Mouse (Mus musculus) urinary bladder, adult 2 months (tissue): Measurements from ENCODE around the gene Pih1d1. TPM values are rescaled to one million over a fixed set of nuclear protein-coding genes. Genes with fewer than 3 reads are reported as not detected.
"Not testable (repeated sequence)": the region's sequence is repeated elsewhere in the genome, so short reads cannot be mapped to it uniquely, and the experiment has no call there.

Source experiments
- DNase-seq: peaks from one replicate; pipeline ENCODE4 v3.0.0; 2022; ENCODE audit warnings: low spot score
- polyA plus RNA-seq: library from polyadenylated mRNA; depleted of rRNA; stranded (reverse); fragments of >200 nt; gene quantifications from 2 replicates; pipeline ENCODE4 v1.2.3, GENCODE M21; 2012; rRNA removed

Pih1d1 gene
- 48.3 and 58.3 TPM in 2 replicates for polyA plus RNA-seq

- peak; percentile 99 for DNase-seq
Measured at GRCm38 (mm10) chr7:45154096-45154992, at the start of gene Pih1d1, which contains the start of gene Aldh16a1. Pih1d1 (plus strand) TSS chr7:45154303. Aldh16a1 (minus strand) TSS chr7:45154584.

GRCm38 (mm10) chr7:45104941-45105340 is 49.2 kb upstream of the Pih1d1 start:
- DNase-seq, result no peak

DNA sequence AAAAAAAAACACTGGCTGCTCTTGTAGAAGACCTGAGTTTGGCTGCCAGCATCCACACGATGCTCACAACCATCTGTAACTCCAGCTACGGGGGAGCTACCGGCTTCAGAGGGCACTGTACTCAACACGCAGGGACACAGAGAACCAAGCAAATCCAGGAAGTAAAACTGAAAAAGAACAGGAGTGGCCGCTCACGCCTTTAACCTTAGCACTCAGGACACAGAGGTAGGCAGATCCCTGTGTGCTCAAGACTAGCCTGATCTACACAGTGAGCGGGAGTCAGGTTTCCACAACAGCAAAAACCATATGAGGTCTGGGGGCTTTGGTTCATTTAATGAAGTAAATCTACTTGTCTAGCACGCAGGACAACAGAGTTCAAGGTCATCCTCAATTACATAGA is 48.6 kb upstream of the Pih1d1 start:
- no peak for DNase-seq

DNA sequence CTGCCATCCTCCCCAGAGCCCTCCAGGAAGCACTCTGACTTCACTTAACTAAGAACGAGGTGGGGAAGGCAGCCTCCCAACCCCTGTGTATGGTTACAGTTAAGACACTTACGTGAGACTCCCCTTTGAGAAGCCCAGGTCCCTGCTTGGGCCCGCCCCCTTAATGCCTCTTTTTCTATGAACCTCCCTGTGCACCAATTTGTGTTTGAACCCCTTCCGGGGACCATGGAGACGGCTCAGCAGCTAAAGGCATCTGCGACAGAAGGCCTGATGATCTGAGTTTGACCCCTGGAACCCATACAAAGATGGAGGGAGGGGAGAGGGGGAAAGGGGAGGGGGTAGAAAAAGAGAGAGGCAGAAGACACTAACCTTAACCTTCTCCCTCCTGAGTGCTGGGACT is 47.7 kb upstream of the Pih1d1 start:
- DNase-seq, result no peak

DNA sequence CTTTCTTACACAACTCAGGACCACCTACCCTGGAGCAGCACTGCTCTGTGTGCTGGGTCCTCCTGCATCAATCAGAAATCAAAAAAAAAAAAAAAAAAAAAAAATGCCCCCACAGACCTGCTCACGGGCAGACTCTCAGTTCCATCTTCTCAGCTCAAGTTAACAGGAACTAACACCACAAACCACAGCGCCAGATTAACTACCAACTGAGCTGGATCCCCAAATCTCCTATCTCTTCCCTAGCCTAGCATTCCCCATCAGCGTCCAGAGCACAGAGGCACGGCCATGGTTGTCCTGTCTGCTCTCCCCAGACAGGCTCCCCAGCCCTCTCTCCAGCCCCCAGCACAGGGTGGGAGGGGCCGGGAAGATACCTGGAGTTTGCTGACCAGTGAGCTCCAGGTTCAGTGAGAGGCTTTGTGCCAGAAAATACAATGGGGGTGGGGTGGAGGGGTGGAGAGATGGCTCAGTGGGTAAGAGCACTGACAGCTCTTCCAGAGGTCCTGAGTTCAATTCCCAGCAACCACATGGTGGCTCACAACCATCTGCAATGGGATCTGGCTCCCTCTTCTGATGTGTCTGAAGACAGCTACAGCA is 47.0 kb upstream of the Pih1d1 start:
- DNase-seq, result no peak

DNA sequence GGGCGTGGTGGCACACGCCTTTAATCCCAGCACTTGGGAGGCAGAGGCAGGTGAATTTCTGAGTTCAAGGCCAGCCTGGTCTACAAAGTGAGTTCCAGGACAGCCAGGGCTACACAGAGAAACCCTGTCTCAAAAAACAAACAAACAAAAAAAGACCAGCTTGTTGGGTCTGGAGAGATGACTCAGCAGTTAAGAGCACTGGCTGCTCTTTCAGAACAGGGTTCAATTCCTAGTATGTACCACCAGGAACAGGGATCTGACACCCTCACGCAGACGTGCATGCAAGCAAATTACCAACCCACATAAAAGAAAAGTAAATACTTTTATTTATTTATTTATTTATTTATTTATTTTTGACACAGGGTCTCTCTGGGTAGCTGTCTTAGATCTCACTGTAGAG is 44.0 kb upstream of the Pih1d1 start:
- DNase-seq, result not testable (repeated sequence)

DNA sequence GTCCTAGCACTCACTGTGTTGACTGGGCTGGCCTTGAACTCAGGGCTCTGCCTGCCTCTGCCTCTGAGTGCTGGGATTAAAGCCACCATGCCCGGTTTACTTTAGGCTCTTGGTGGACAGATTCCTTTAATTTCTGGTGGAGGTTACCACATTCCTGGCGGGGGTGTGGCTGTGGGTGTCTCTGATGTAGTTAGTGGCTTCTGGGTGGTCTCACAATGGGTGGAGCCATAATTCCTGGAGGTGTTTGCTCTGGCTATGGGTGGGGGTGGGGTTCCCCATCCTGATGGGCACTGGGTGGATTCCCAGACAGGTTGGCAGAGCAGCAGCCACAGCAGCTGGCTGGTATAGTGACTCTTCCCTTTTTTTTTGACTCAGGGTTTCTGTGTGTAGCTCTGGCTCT is 42.2 kb upstream of the Pih1d1 start:
- DNase-seq, result no peak

DNA sequence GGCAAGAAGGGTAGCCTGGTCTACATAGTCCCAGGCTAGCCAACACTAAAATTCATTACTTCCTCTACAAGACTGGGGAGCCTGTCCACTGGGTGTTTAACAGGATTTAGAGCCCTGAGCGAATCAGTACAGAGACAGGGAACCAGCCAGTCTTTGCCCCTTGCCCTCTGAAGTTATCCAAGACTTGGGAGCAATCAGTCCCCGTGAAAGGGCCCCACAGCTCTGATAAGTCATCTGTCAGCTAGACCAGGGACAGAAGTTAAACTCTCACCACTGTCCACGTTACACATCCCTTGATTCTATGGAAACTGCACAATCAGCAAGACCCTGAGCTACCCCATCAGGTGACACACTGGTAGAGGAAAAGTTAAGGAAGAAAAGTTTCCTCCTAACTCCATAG is 41.6 kb upstream of the Pih1d1 start:
- no peak for DNase-seq

DNA sequence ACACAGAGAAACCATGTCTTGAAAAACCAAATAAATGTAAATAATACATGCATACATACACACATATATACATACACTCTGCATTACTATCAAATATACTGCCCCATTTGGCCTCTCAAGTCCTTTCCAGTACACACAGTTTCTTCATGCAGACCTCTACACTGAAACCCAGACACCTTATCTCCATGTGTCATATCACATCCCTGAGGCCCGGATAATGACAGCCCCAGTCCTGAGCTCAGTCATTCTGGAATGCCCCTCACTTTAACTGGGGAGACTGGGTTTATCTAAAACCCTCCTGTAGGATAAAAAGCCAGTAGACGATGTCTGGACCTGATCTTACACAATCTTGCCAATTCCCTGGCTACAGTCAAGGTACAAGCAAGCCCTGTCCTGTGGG is 40.6 kb upstream of the Pih1d1 start:
- DNase-seq, result no peak

GRCm38 (mm10) chr7:45117566-45117965 is 36.5 kb upstream of the Pih1d1 start:
- DNase-seq, result no peak

DNA sequence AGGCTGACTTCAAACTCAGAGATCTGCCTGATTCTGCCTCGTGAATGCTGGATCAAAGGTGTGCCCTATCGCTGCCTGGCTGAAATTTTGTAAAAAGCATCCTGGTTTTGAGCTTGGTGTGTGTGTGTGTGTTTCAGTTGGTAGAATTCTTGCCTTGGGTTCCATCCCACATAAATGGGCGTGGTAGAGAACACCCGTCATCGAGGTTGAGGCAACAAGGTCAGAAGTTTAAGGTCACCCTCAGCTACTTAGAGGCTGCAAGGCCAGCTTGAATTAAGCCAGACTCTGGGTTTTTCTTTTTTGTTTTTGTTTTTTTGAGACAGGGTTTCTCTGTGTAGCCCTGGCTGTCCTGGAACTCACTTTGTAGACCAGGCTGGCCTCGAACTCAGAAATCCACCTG is 35.8 kb upstream of the Pih1d1 start:
- DNase-seq, result no peak

DNA sequence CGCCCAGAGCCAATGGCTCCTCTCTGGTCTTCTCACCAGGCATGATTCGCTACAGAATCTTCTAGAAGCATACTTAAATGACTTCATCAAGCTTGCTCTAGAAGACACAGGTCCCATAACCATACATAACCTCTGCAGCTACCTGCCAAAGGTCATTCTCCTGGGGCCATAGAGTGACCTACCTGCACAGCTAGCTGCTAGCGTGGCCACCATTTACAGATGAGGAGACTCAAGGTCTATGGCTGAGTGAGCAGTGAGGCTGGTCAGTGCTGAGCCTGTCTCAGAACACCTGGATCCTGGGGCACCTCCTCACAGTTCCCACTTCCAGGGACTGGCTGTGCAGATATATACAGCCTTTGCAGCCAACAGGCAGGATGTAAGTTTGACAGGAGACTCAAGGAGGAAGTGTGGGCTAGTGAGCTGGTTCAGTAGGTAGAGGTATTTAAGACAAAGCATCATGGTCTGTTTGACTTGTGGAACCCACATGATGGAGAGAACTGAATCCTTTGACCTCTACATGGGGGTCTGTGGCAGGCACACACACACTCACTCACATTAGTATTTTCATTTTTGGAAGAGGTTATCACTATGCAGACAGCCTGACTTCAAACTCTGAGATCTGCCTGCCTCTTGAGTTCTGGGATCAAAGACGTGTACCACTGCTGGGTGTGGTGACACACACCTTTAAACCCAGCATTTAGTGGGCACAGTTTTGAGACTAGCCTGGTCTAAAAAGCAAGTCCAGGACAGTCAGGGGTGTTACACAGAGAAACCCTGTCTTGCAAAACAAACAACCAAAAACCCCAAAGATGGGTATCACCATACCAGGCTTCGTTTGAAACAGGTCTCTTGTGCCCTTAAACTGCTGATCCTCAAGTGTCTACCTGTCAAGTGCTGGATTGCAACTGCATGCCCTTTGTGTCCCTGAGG is 34.1 kb upstream of the Pih1d1 start:
- no peak for DNase-seq

DNA sequence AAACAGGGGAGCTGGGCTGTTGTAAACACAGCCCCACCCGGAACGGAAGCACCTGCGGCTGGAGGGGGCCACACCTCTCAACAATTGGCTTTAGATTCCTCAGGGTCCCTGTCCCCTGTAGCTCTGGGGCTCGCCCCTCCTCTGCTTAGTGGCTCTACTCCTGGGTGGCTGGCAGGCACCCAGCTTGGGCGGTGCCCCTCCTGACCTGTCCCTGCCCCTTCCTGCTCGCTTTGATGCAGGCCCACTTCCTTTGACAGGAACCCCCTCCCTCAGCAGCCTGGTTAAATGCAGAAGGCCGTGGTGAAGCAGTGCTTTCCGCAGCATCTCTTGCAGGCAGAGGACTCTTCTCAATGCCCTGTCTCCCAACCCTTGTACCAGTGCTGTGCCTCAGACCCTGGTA is 32.7 kb upstream of the Pih1d1 start:
- DNase-seq, result no peak

DNA sequence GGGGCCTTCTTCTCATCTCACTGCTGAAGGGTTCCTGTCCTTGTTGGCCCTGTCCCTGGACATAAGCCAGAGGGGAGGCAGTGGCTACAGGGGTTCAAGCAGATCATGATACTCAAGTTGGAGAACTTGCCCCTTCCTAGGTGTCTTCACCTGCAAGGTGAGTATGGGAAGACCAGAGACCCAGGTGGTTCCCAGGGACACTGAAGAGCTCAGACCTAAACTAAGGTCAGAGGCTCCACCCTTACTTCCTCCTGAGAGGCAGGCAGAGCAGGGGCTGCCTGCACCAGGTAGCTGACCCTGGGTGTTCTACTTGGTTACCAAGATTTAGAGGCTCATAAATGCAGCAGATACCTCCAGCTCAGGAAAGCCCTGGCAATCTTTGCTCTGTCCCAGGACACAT is 32.1 kb upstream of the Pih1d1 start:
- no peak for DNase-seq

- no peak for DNase-seq
Measured at GRCm38 (mm10) chr7:45122561-45123185, 31.4 kb upstream of the Pih1d1 start.

- DNase-seq, result no peak
Measured at GRCm38 (mm10) chr7:45123186-45123570, 30.9 kb upstream of the Pih1d1 start.

DNA sequence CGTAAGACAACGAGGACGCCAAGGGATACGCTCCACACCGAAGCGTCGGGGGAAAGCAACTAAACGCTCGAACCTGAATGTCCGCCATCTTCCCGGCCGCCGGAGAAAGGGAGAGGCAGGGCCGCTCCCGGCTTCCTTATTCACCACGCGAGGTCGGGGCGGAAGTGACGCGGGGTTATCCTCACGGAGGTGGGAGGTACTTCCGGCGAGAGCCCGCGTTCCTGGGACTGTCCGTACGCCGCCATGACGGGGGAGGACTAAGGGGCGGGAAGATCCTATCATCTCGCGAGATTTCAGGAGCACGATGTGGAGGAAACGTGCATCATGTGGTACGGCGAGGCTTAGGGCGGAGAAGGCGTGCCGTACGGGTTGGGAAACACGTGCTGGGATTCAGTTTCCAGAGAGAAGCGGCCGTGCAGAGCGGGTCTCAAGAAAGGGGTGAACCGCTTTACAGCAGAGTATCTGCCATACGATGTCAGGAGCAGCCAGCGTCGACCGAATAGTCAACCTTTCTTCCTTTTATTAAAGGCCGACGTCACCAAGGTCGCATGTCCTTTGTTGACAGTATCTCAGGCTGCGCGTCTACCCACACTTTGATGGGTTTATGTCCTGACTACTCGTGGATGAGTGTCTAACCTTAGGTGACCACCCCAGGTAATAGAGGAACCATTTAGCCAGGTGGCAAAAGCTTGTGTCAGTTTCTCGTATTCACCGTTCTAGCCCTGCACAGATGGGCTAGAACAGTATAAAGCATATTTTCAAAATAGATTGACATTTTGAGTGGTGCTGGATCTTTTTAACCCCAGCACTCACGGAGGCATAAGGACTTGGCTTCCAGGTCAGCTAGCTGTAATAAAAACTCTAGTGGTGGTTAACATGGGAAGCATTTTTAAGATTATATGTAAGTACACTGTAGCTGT is 29.6 kb upstream of the Pih1d1 start, which contains the start of gene Rps11:
Gene Rps11, minus strand, starts transcription at position 216 of the 920 bp plus-strand sequence.
- DNase-seq, result peak; percentile 92

GRCm38 (mm10) chr7:45125144-45125600 is 28.9 kb upstream of the Pih1d1 start:
- no peak for DNase-seq

DNA sequence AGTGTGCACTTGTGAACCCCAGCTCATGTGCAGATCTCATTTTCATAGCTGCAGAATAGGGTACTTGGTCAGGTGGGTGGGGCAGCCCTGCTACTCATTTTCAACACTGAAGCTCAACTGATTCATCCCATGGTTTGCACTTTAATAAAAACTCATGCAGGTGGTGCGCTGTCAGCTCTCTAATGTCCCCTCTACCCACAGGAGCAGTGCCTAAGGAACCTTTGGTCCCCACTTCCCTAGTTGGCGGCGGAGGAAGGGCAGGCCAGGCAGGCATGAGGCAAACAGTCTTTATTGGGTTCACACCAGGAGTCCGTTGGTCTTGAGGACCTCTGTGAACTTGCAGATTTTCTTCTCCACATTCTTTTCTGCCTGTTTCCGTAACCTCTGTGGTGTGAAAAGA is 28.5 kb upstream of the Pih1d1 start:
- DNase-seq, result not testable (repeated sequence)

- DNase-seq, result no peak
Measured at GRCm38 (mm10) chr7:45126147-45126843, 27.8 kb upstream of the Pih1d1 start.
